Mouse (Mus musculus) MEL (cell line): ENCODE data around the gene Cxcr6. TPM values are rescaled to one million over a fixed set of nuclear protein-coding genes. Genes with fewer than 3 reads are reported as not detected.

ENCODE experiments used
- DNase-seq: peaks from one replicate; pipeline ENCODE4 v3.0.0; 2011; ENCODE audit warnings: low read depth, low spot score
- H3K27ac ChIP-seq: 2 replicates; pipeline ENCODE4 v1.5.1; 2012; ENCODE audit warnings: low read depth, mild to moderate bottlenecking, control low read depth, low read length, moderate library complexity; ENCODE audit not compliant: control insufficient read depth
- H3K27me3 ChIP-seq, 2 experiments: fragments of 150-350 bp in 1 of 2; sonication (generic) in 1 of 2; 2 replicates each; pipeline ENCODE4 v1.6.1; 2012; ENCODE audit warnings: low read length in 2 of 2, mild to moderate bottlenecking in 2 of 2, improper control_type of control experiment in 1 of 2, moderate library complexity in 1 of 2; ENCODE audit not compliant: insufficient read depth in 2 of 2, control insufficient read depth in 1 of 2
- H3K36me3 ChIP-seq, 2 experiments: 2 replicates each; pipeline ENCODE4 v1.6.1; 2012 to 2014; ENCODE audit warnings: low read length in 2 of 2, improper control_type of control experiment in 1 of 2, inconsistent platforms in 1 of 2, mild to moderate bottlenecking in 1 of 2; ENCODE audit not compliant: insufficient read depth in 2 of 2, control insufficient read depth in 1 of 2
- H3K4me1 ChIP-seq, 2 experiments: fragments of 150-350 bp in 1 of 2; sonication (generic) in 1 of 2; 2 replicates each; pipeline ENCODE4 v1.6.1; 2012; ENCODE audit warnings: low read length in 2 of 2, improper control_type of control experiment in 1 of 2, mild to moderate bottlenecking in 1 of 2; ENCODE audit not compliant: insufficient read depth in 2 of 2, control insufficient read depth in 1 of 2
- H3K4me3 ChIP-seq, 2 experiments: fragments of 150-350 bp in 1 of 2; sonication (generic) in 1 of 2; 2 replicates each; pipeline ENCODE4 v1.5.1; 2012; ENCODE audit warnings: low read depth in 2 of 2, low read length in 2 of 2, mild to moderate bottlenecking in 2 of 2, moderate library complexity in 2 of 2, control low read depth in 1 of 2, improper control_type of control experiment in 1 of 2; ENCODE audit not compliant: control insufficient read depth in 1 of 2, insufficient read depth in 1 of 2
- H3K79me2 ChIP-seq: 2 replicates; pipeline ENCODE4 v1.6.1; 2012; ENCODE audit warnings: mild to moderate bottlenecking, low read length, moderate library complexity; ENCODE audit not compliant: control insufficient read depth, poor library complexity, insufficient read depth
- H3K9ac ChIP-seq: 2 replicates; pipeline ENCODE4 v1.6.1; 2012; ENCODE audit warnings: low read depth, mild to moderate bottlenecking, control low read depth, low read length, moderate library complexity; ENCODE audit not compliant: control insufficient read depth, poor library complexity, severe bottlenecking
- H3K9me3 ChIP-seq: fragments of 150-350 bp; sonication (generic); replicated peaks from 2 replicates; pipeline ENCODE4 v1.6.1; 2012; ENCODE audit warnings: mild to moderate bottlenecking, low read length, improper control_type of control experiment, moderate library complexity; ENCODE audit not compliant: insufficient read depth
- BHLHE40 ChIP-seq: IDR thresholded peaks from 2 replicates; pipeline ENCODE4 v1.6.1; 2012; ENCODE audit warnings: low read depth, mild to moderate bottlenecking, inconsistent platforms, low read length, improper control_type of control experiment, borderline replicate concordance
- CHD1 ChIP-seq: IDR thresholded peaks from 2 replicates; pipeline ENCODE4 v1.6.1; 2012; ENCODE audit warnings: low read depth, mild to moderate bottlenecking, inconsistent platforms, low read length, improper control_type of control experiment
- CHD2 ChIP-seq: IDR thresholded peaks from 2 replicates; pipeline ENCODE4 v1.6.1; 2011; ENCODE audit warnings: low read length, improper control_type of control experiment
- CTCF ChIP-seq, 3 experiments: IDR thresholded peaks in 2 of 3; conservative IDR thresholded peaks in 1 of 3; 2 replicates each; pipeline ENCODE4 v1.5.1; 2011 to 2012; ENCODE audit warnings: low read length in 3 of 3, low read depth in 2 of 3, mild to moderate bottlenecking in 2 of 3, improper control_type of control experiment in 1 of 3, inconsistent platforms in 1 of 3, mixed read lengths in 1 of 3, moderate library complexity in 1 of 3; ENCODE audit not compliant: control insufficient read depth in 1 of 3, insufficient read depth in 1 of 3, poor library complexity in 1 of 3, severe bottlenecking in 1 of 3
- E2F4 ChIP-seq: IDR thresholded peaks from 2 replicates; pipeline ENCODE4 v1.6.1; 2011; ENCODE audit warnings: low read depth, low read length, improper control_type of control experiment, borderline replicate concordance
- ELF1 ChIP-seq: IDR thresholded peaks from 2 replicates; pipeline ENCODE4 v1.6.1; 2014; ENCODE audit warnings: low read depth, mild to moderate bottlenecking, inconsistent platforms, low read length, improper control_type of control experiment, moderate library complexity
- EP300 ChIP-seq, 2 experiments: IDR thresholded peaks; 2 replicates each; pipeline ENCODE4 v1.6.1; 2011; ENCODE audit warnings: improper control_type of control experiment in 2 of 2, low read length in 2 of 2, low read depth in 1 of 2, mild to moderate bottlenecking in 1 of 2
- ETS1 ChIP-seq: IDR thresholded peaks from 2 replicates; pipeline ENCODE4 v1.6.1; 2012; ENCODE audit warnings: low read depth, mild to moderate bottlenecking, inconsistent platforms, low read length, improper control_type of control experiment, moderate library complexity
- GABPA ChIP-seq: IDR thresholded peaks from 2 replicates; pipeline ENCODE4 v1.6.1; 2012; ENCODE audit warnings: low read depth, mild to moderate bottlenecking, inconsistent platforms, low read length, improper control_type of control experiment, moderate library complexity
- GATA1 ChIP-seq: IDR thresholded peaks from 2 replicates; pipeline ENCODE4 v1.6.1; 2011; ENCODE audit warnings: low read depth, low read length, improper control_type of control experiment
- HCFC1 ChIP-seq: IDR thresholded peaks from 2 replicates; pipeline ENCODE4 v1.6.1; 2012; ENCODE audit warnings: low read depth, mild to moderate bottlenecking, inconsistent platforms, low read length, improper control_type of control experiment, moderate library complexity
- JUND ChIP-seq: IDR thresholded peaks from 2 replicates; pipeline ENCODE4 v1.6.1; 2011; ENCODE audit warnings: low read depth, mild to moderate bottlenecking, improper control_type of control experiment, low read length
- KAT2A ChIP-seq: conservative IDR thresholded peaks from 2 replicates; pipeline ENCODE4 v1.6.1; 2012; ENCODE audit warnings: low read depth, low read length, improper control_type of control experiment, inconsistent platforms
- MAFK ChIP-seq: IDR thresholded peaks from 2 replicates; pipeline ENCODE4 v1.6.1; 2011; ENCODE audit warnings: low read depth, mild to moderate bottlenecking, low read length, improper control_type of control experiment, borderline replicate concordance
- MAX ChIP-seq: IDR thresholded peaks from 2 replicates; pipeline ENCODE4 v1.6.1; 2011; ENCODE audit warnings: low read length, improper control_type of control experiment
- MEF2A ChIP-seq: IDR thresholded peaks from 2 replicates; pipeline ENCODE4 v1.6.1; 2014; ENCODE audit warnings: low read depth, mild to moderate bottlenecking, inconsistent platforms, low read length, improper control_type of control experiment; ENCODE audit not compliant: poor library complexity, insufficient replicate concordance, severe bottlenecking; ENCODE audit errors: extremely low read depth
- MXI1 ChIP-seq: IDR thresholded peaks from 2 replicates; pipeline ENCODE4 v1.6.1; 2011; ENCODE audit warnings: mild to moderate bottlenecking, low read depth, low read length, improper control_type of control experiment
- MYC ChIP-seq: IDR thresholded peaks from 2 replicates; pipeline ENCODE4 v1.6.1; 2011; ENCODE audit warnings: low read depth, mild to moderate bottlenecking, low read length, improper control_type of control experiment, moderate library complexity
- NELFE ChIP-seq: IDR thresholded peaks from 2 replicates; pipeline ENCODE4 v1.6.1; 2011; ENCODE audit warnings: low read depth, low read length, improper control_type of control experiment
- NRF1 ChIP-seq: IDR thresholded peaks from 2 replicates; pipeline ENCODE4 v1.6.1; 2014; ENCODE audit warnings: low read depth, mild to moderate bottlenecking, inconsistent platforms, low read length, improper control_type of control experiment, moderate library complexity; ENCODE audit not compliant: poor library complexity, insufficient read depth, severe bottlenecking
- POLR2A ChIP-seq, 2 experiments: IDR thresholded peaks; 2 replicates each; pipeline ENCODE4 v1.6.1; 2011 to 2012; ENCODE audit warnings: low read length in 2 of 2, mild to moderate bottlenecking in 2 of 2, control low read depth in 1 of 2, improper control_type of control experiment in 1 of 2, low read depth in 1 of 2, moderate library complexity in 1 of 2; ENCODE audit not compliant: control insufficient read depth in 1 of 2, insufficient read depth in 1 of 2, poor library complexity in 1 of 2
- POLR2AphosphoS2 ChIP-seq: IDR thresholded peaks from 2 replicates; pipeline ENCODE4 v1.6.1; 2011; ENCODE audit warnings: low read length, improper control_type of control experiment
- POLR2AphosphoS5 ChIP-seq: IDR thresholded peaks from 2 replicates; pipeline ENCODE4 v1.6.1; 2012; ENCODE audit warnings: low read depth, borderline replicate concordance, mild to moderate bottlenecking, inconsistent platforms, low read length, moderate library complexity, mixed read lengths
- RAD21 ChIP-seq: IDR thresholded peaks from 2 replicates; pipeline ENCODE4 v1.6.1; 2011; ENCODE audit warnings: mild to moderate bottlenecking, low read depth, low read length, improper control_type of control experiment
- SIN3A ChIP-seq: IDR thresholded peaks from 2 replicates; pipeline ENCODE4 v1.6.1; 2012; ENCODE audit warnings: low read length, improper control_type of control experiment, inconsistent platforms
- SMC3 ChIP-seq: IDR thresholded peaks from 2 replicates; pipeline ENCODE4 v1.6.1; 2011; ENCODE audit warnings: low read depth, low read length, improper control_type of control experiment
- TAL1 ChIP-seq: IDR thresholded peaks from 2 replicates; pipeline ENCODE4 v1.6.1; 2012; ENCODE audit warnings: mild to moderate bottlenecking, inconsistent platforms, low read length, moderate library complexity, mixed read lengths
- TBP ChIP-seq: IDR thresholded peaks from 2 replicates; pipeline ENCODE4 v1.8.0; 2011; ENCODE audit warnings: low read depth, low read length, improper control_type of control experiment
- TCF12 ChIP-seq: IDR thresholded peaks from 2 replicates; pipeline ENCODE4 v1.6.1; 2014; ENCODE audit warnings: low read depth, mild to moderate bottlenecking, inconsistent platforms, low read length, improper control_type of control experiment, moderate library complexity
- UBTF ChIP-seq: IDR thresholded peaks from 2 replicates; pipeline ENCODE4 v1.6.1; 2012; ENCODE audit warnings: low read depth, mild to moderate bottlenecking, inconsistent platforms, low read length, improper control_type of control experiment, moderate library complexity, borderline replicate concordance; ENCODE audit not compliant: insufficient read depth
- USF1 ChIP-seq: IDR thresholded peaks from 2 replicates; pipeline ENCODE4 v1.6.1; 2014; ENCODE audit warnings: low read depth, mild to moderate bottlenecking, inconsistent platforms, low read length, improper control_type of control experiment, moderate library complexity
- USF2 ChIP-seq, 2 experiments: IDR thresholded peaks; 2 replicates each; pipeline ENCODE4 v1.6.1; 2011 to 2012; ENCODE audit warnings: improper control_type of control experiment in 2 of 2, low read length in 2 of 2, borderline replicate concordance in 1 of 2, inconsistent platforms in 1 of 2, low read depth in 1 of 2, mild to moderate bottlenecking in 1 of 2; ENCODE audit not compliant: insufficient read depth in 1 of 2
- ZC3H11A ChIP-seq: IDR thresholded peaks from 2 replicates; pipeline ENCODE4 v1.6.1; 2012; ENCODE audit warnings: low read depth, mild to moderate bottlenecking, inconsistent platforms, low read length, improper control_type of control experiment
- ZMIZ1 ChIP-seq: IDR thresholded peaks from 2 replicates; pipeline ENCODE4 v1.6.1; 2012; ENCODE audit warnings: low read depth, mild to moderate bottlenecking, inconsistent platforms, low read length, improper control_type of control experiment, moderate library complexity
- ZNF384 ChIP-seq: IDR thresholded peaks from 2 replicates; pipeline ENCODE4 v1.6.1; 2012; ENCODE audit warnings: low read depth, mild to moderate bottlenecking, inconsistent platforms, low read length, improper control_type of control experiment
- polyA plus RNA-seq, 2 experiments: library from polyadenylated mRNA; stranded (reverse) in 1 of 2; unstranded in 1 of 2; fragments of >175 nt in 1 of 2; fragments of >200 nt in 1 of 2; gene quantifications; 2 replicates each; pipeline versions ENCODE4 v1.2.1 to v1.2.4; 2012; ENCODE audit warnings: low replicate concordance in 2 of 2, low read depth in 1 of 2; ENCODE audit not compliant: insufficient read length in 2 of 2, insufficient read depth in 1 of 2, missing spikeins in 1 of 2
- total RNA-seq: library from RNA; depleted of rRNA; stranded (reverse); fragments of 300-350 nt; gene quantifications from 2 replicates; pipeline ENCODE4 v1.2.3, GENCODE M21; 2012

Cxcr6 gene
- total and polyA plus RNA-seq, 3 experiments: 0.04 TPM; not detected in 2

GRCm38 (mm10) chr9:123852449-123853390, 46.4 kb downstream of the Cxcr6 start:
- Histone ChIP-seq H3K27ac (peak overlapping the region; percentile 20), H3K9ac (peak overlapping the region; percentile 52), H3K4me3 (peak overlapping the region; percentile 30 to 57), H3K27me3 (no peaks in the 10 kb centered on the region), H3K79me2 (peaks cover 2% of the 10 kb centered on the region; the same call in 1 of the 2 replicates), H3K36me3 (peaks cover 0 to 12% of the 10 kb centered on the region in 2 experiments; a peak in 2 of 4 replicates), H3K4me1 (peaks cover 0 to 17% of the 10 kb centered on the region in 2 experiments; a peak in 3 of 4 replicates), H3K9me3 (no peaks in the 10 kb centered on the region)
- peak; percentile 43 for DNase-seq
- no peak for TF ChIP-seq POLR2A (IDR thresholded peaks at IDR 0.05; ENCODE audit: control insufficient read depth in 1 of 2, insufficient read depth in 1 of 2, low read depth in 1 of 2, low read length in 2 of 2, poor library complexity in 1 of 2)
- TF ChIP-seq NRF1: no peak
- 0 out of 2 replicates have a peak, but pooled peaks have one; percentile 24 for TF ChIP-seq ETS1
- no peak for TF ChIP-seq CHD2
- TF ChIP-seq EP300 (IDR thresholded peaks at IDR 0.05; ENCODE audit: low read depth in 1 of 2, low read length in 2 of 2): peak in 1 of 2 experiments; percentile 38; a peak in 2 of 4 replicates
- TF ChIP-seq TCF12: no peak
- no peak for TF ChIP-seq NELFE
- TF ChIP-seq ZNF384: peak; percentile 77
- no peak for TF ChIP-seq ZC3H11A
- TF ChIP-seq POLR2AphosphoS5: no peak
- TF ChIP-seq KAT2A: no peak
- TF ChIP-seq GATA1: no peak
- TF ChIP-seq HCFC1: no peak
- no peak for TF ChIP-seq ELF1
- TF ChIP-seq TBP: no peak
- no peak for TF ChIP-seq CTCF (IDR thresholded peaks at IDR 0.05 in 2 of 3, conservative IDR thresholded peaks at IDR 0.05 in 1 of 3; ENCODE audit: control insufficient read depth in 1 of 3, insufficient read depth in 1 of 3, low read depth in 2 of 3, low read length in 3 of 3, poor library complexity in 1 of 3, severe bottlenecking in 1 of 3)
- TF ChIP-seq TAL1: no peak
- no peak for TF ChIP-seq UBTF
- TF ChIP-seq SMC3: no peak
- TF ChIP-seq MXI1: no peak
- TF ChIP-seq USF1: no peak
- TF ChIP-seq RAD21: no peak
- TF ChIP-seq POLR2AphosphoS2: no peak
- no peak for TF ChIP-seq MAFK
- TF ChIP-seq USF2 (IDR thresholded peaks at IDR 0.05; ENCODE audit: borderline replicate concordance in 1 of 2, insufficient read depth in 1 of 2, low read depth in 1 of 2, low read length in 2 of 2): no peak
- TF ChIP-seq SIN3A: no peak
- TF ChIP-seq GABPA: no peak
- TF ChIP-seq E2F4: no peak
- TF ChIP-seq MEF2A: no peak
- no peak for TF ChIP-seq MAX
- 0 out of 2 replicates have a peak, but pooled peaks have one; percentile 70 for TF ChIP-seq CHD1
- no peak for TF ChIP-seq JUND
- TF ChIP-seq BHLHE40: no peak
- no peak for TF ChIP-seq MYC
- no peak; the same call in 1 of the 2 replicates for TF ChIP-seq ZMIZ1
